Mouse (Mus musculus) hindbrain, embryonic 11.5 days (tissue): ENCODE measurements around the gene Rnf144b. TPM values are rescaled to one million over a fixed set of nuclear protein-coding genes. Genes with fewer than 3 reads are reported as not detected.

Source experiments
- ATAC-seq: fragments of 200-750 bp; cut with Nextera tagmentation; 2 replicates; pipeline ENCODE4 v1.8.0; 2017; ENCODE audit warnings: mild to moderate bottlenecking, moderate TSS enrichment, moderate library complexity; ENCODE audit not compliant: low FRiP score
- DNase-seq: peaks from one replicate; pipeline ENCODE4 v3.0.0-alpha.2; 2015; ENCODE audit warnings: low spot score
- H3K27ac ChIP-seq: fragments of 300-500 bp; sonication (generic); 2 replicates; pipeline ENCODE4 v1.5.1; 2014; ENCODE audit warnings: mild to moderate bottlenecking, low read depth, low read length
- H3K27me3 ChIP-seq: fragments of 300-500 bp; sonication (generic); 2 replicates; pipeline ENCODE4 v1.6.1; 2014; ENCODE audit warnings: mild to moderate bottlenecking, low read length, moderate library complexity, mixed read lengths; ENCODE audit not compliant: control insufficient read depth, insufficient read depth
- H3K36me3 ChIP-seq: fragments of 300-500 bp; sonication (generic); 2 replicates; pipeline ENCODE4 v1.6.1; 2014; ENCODE audit warnings: mild to moderate bottlenecking, low read length, moderate library complexity, mixed read lengths; ENCODE audit not compliant: control insufficient read depth, insufficient read depth
- H3K4me1 ChIP-seq: fragments of 300-500 bp; sonication (generic); replicated peaks from 2 replicates; pipeline ENCODE4 v1.6.1; 2014; ENCODE audit warnings: low read length, mixed read lengths; ENCODE audit not compliant: control insufficient read depth, insufficient read depth
- H3K4me2 ChIP-seq: fragments of 300-500 bp; sonication (generic); replicated peaks from 2 replicates; pipeline ENCODE4 v1.6.1; 2014; ENCODE audit warnings: mild to moderate bottlenecking, low read depth, low read length
- H3K4me3 ChIP-seq: fragments of 300-500 bp; sonication (generic); 2 replicates; pipeline ENCODE4 v1.5.1; 2014; ENCODE audit warnings: low read depth, low read length
- H3K9ac ChIP-seq: fragments of 300-500 bp; sonication (generic); 2 replicates; pipeline ENCODE4 v1.6.1; 2014; ENCODE audit warnings: low read depth, low read length
- H3K9me3 ChIP-seq: fragments of 300-500 bp; sonication (generic); 2 replicates; pipeline ENCODE4 v1.6.1; 2016; ENCODE audit warnings: low read length; ENCODE audit not compliant: control insufficient read depth
- WGBS: fragments of 180-500 bp; shearing (Covaris S2); extraction: QIAGEN DNeasy Blood & Tissue Kit; methylation state at CpG from one replicate; pipeline ENCODE4 v1.1.7; 2014; 5-methylcytosine and 5-hydroxymethylcytosine counted together
- polyA plus RNA-seq: library from polyadenylated mRNA; unstranded; fragments of >200 nt; fragmentation: Nextera tagmentation; extraction: Ambion mirVana; gene quantifications from 2 replicates; pipeline ENCODE4 v1.2.1, GENCODE M21; 2014

Gene Rnf144b
- polyA plus RNA-seq, 1 experiment from 2014 or later = 1.2 TPM

GRCm38 (mm10) chr13:47152390-47152789, 29.9 kb downstream of the Rnf144b start:
- no peak overlapping the region for H3K4me3 ChIP-seq
- H3K27me3 ChIP-seq = no peaks in the 10 kb centered on the region
- H3K9ac ChIP-seq = no peak overlapping the region
- ATAC-seq (no peak), DNase-seq (peak; percentile 86)
- H3K4me1 ChIP-seq = no peaks in the 10 kb centered on the region
- H3K27ac ChIP-seq = no peak overlapping the region
- H3K9me3 ChIP-seq = no peaks in the 10 kb centered on the region
- no peaks in the 10 kb centered on the region for H3K36me3 ChIP-seq
- no peak overlapping the region for H3K4me2 ChIP-seq
- 29% methylated on average over 7 of the region's 7 CpGs for WGBS

GRCm38 (mm10) chr13:47153206-47153605, 30.8 kb downstream of the Rnf144b start:
- H3K36me3 ChIP-seq = no peaks in the 10 kb centered on the region
- WGBS = 77% methylated on average over 5 of the region's 5 CpGs
- no peak overlapping the region for H3K27ac ChIP-seq
- ATAC-seq (no peak), DNase-seq (no peak)
- no peaks in the 10 kb centered on the region for H3K4me1 ChIP-seq
- no peak overlapping the region for H3K4me3 ChIP-seq
- H3K4me2 ChIP-seq = no peak overlapping the region
- H3K9ac ChIP-seq = no peak overlapping the region
- no peaks in the 10 kb centered on the region for H3K9me3 ChIP-seq
- no peaks in the 10 kb centered on the region for H3K27me3 ChIP-seq

GRCm38 (mm10) chr13:47154866-47155265, 32.4 kb downstream of the Rnf144b start:
- H3K36me3 ChIP-seq = no peaks in the 10 kb centered on the region
- no peak overlapping the region for H3K27ac ChIP-seq
- H3K4me2 ChIP-seq = no peak overlapping the region
- no peak overlapping the region for H3K4me3 ChIP-seq
- H3K9ac ChIP-seq = no peak overlapping the region
- no peaks in the 10 kb centered on the region for H3K4me1 ChIP-seq
- WGBS = 81% methylated on average over 4 of the region's 4 CpGs
- H3K9me3 ChIP-seq = no peaks in the 10 kb centered on the region
- H3K27me3 ChIP-seq = no peaks in the 10 kb centered on the region
- DNase-seq (no peak), ATAC-seq (no peak)

- no peak overlapping the region for H3K4me3 ChIP-seq
- DNase-seq = no peak
- H3K27ac ChIP-seq = no peak overlapping the region
- H3K9ac ChIP-seq = no peak overlapping the region
- H3K36me3 ChIP-seq = no peaks in the 10 kb centered on the region
- no peak overlapping the region for H3K4me2 ChIP-seq
- WGBS = 56% methylated on average over 5 of the region's 5 CpGs
- no peaks in the 10 kb centered on the region for H3K9me3 ChIP-seq
- no peak for ATAC-seq
- H3K4me1 ChIP-seq = no peaks in the 10 kb centered on the region
- no peaks in the 10 kb centered on the region for H3K27me3 ChIP-seq
Measured at GRCm38 (mm10) chr13:47156841-47157240, 34.4 kb downstream of the Rnf144b start.

- Histone ChIP-seq H3K27me3 (no peaks in the 10 kb centered on the region), H3K4me3 (no peak overlapping the region), H3K9ac (no peak overlapping the region), H3K4me1 (no peaks in the 10 kb centered on the region), H3K36me3 (no peaks in the 10 kb centered on the region), H3K27ac (no peak overlapping the region), H3K4me2 (no peak overlapping the region), H3K9me3 (no peaks in the 10 kb centered on the region)
- ATAC-seq (no peak), DNase-seq (no peak)
- 94% methylated on average over 5 of the region's 5 CpGs for WGBS
Measured at GRCm38 (mm10) chr13:47162001-47162400, 39.5 kb downstream of the Rnf144b start.

GRCm38 (mm10) chr13:47164732-47165131, 42.3 kb downstream of the Rnf144b start:
- no peak for ATAC-seq
- Histone ChIP-seq H3K4me1 (no peaks in the 10 kb centered on the region), H3K4me2 (no peak overlapping the region), H3K9me3 (no peaks in the 10 kb centered on the region), H3K27ac (no peak overlapping the region), H3K27me3 (no peaks in the 10 kb centered on the region), H3K9ac (no peak overlapping the region), H3K36me3 (no peaks in the 10 kb centered on the region), H3K4me3 (no peak overlapping the region)
- no peak for DNase-seq
- WGBS = 90% methylated on average over 5 of the region's 5 CpGs

GRCm38 (mm10) chr13:47165261-47165660, 42.8 kb downstream of the Rnf144b start:
- Histone ChIP-seq H3K4me2 (no peak overlapping the region), H3K9ac (no peak overlapping the region), H3K27ac (no peak overlapping the region), H3K4me3 (no peak overlapping the region), H3K36me3 (no peaks in the 10 kb centered on the region), H3K4me1 (no peaks in the 10 kb centered on the region), H3K27me3 (no peaks in the 10 kb centered on the region), H3K9me3 (no peaks in the 10 kb centered on the region)
- no peak for DNase-seq
- WGBS = 91% methylated on average over 2 of the region's 2 CpGs
- no peak for ATAC-seq

- no peaks in the 10 kb centered on the region for H3K36me3 ChIP-seq
- H3K4me3 ChIP-seq = no peak overlapping the region
- no peak overlapping the region for H3K27ac ChIP-seq
- no peak for DNase-seq
- H3K9me3 ChIP-seq = no peaks in the 10 kb centered on the region
- no peak for ATAC-seq
- H3K4me2 ChIP-seq = no peak overlapping the region
- H3K9ac ChIP-seq = no peak overlapping the region
- no peaks in the 10 kb centered on the region for H3K4me1 ChIP-seq
- WGBS = 65% methylated on average over 11 of the region's 11 CpGs
- no peaks in the 10 kb centered on the region for H3K27me3 ChIP-seq
Measured at GRCm38 (mm10) chr13:47168484-47168883, 46.0 kb downstream of the Rnf144b start.

- Histone ChIP-seq H3K36me3 (no peaks in the 10 kb centered on the region), H3K27ac (no peak overlapping the region), H3K4me1 (no peaks in the 10 kb centered on the region), H3K9ac (no peak overlapping the region), H3K4me3 (no peak overlapping the region), H3K27me3 (no peaks in the 10 kb centered on the region), H3K4me2 (no peak overlapping the region), H3K9me3 (no peaks in the 10 kb centered on the region)
- 86% methylated on average over 4 of the region's 4 CpGs for WGBS
- DNase-seq (no peak), ATAC-seq (no peak)
Measured at GRCm38 (mm10) chr13:47170026-47170425, 47.6 kb downstream of the Rnf144b start.
